Mouse (Mus musculus) embryo, embryonic 10 days (tissue): ENCODE data around the gene Vinac1.

Experiments used
- DNase-seq: peaks from one replicate; pipeline ENCODE4 v3.0.0-alpha.2; 2015; ENCODE audit warnings: low spot score

Gene Vinac1

DNA sequence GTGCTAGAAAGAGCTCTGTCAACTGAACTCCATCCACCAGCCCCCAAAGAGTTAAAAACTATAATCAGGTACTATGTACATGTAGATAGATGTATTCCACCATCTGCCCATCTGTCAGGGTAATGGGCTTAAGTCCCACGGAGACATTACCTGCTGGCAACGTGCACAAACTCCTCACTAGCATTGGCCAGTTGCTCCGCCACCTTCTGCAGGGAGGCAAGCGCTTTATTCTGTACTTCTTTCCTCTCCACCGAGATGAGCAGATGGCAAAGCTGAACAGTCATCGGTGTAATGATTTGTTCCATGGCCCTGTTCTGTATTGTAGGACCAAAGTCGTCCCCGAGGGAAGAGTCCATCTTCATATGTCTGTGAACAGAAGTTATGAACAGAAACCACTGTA is at the start of gene Vinac1:
TSS of gene Vinac1 (minus strand) at position 362 of the 400 bp plus-strand sequence.
- DNase-seq, result no peak

DNA sequence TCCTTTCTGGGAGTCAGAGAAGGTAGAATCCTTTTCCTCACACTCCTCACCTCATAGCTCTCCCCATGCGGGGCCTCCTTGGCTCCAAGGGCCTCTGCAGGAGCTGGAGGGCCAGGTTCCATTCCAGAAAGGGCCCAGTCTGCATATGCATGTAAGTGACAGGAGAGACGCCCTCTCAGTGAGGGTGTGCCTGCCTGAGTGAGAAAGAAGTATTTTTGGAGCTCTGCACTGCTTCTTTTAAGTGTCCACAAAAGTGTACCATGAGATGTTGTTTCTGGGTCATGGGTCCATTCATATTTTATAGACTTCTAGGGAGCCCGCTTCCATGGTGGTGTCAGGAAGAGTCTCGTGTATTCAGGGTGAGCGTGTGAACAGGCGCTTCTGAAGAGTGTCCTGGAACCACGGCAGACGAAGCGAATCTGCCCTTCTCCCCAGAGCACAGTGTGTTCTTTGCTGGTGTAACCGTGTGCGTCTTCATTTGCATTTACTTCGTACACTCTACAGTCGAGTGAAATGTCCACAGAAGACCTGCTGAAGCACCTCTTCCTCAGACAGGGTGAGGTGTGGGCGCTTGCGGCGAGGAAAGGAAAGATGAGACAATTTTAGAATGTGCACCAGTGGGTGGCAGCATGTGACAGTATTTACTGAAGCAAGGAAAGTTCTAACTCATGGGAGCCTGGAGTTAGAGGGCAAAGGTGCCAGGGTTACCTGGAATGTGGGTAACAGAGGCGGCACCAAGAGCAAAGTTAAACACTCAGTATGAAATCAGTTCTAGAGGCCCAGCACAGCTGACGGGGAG is 46.2 kb upstream of the Vinac1 start:
- no peak for DNase-seq

DNA sequence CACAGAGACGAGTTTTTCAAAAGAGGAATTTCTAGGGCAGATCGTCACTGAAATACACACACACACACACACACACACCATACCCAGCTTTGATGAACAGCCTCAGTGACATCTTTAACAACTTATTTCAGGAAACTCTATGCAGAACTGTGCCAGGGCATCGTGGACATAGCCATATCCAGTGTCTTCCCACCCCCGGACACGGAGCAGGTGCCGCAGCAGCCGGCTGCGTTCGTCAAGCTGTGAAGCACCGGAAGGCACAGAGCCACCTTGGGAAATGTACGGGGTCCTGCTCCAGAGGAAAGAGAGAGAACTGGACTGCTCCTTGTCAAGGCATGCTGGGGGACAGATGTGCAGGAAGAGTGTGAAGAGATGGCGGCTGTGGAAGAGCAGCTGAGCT is 44.8 kb upstream of the Vinac1 start:
- DNase-seq, result no peak

DNA sequence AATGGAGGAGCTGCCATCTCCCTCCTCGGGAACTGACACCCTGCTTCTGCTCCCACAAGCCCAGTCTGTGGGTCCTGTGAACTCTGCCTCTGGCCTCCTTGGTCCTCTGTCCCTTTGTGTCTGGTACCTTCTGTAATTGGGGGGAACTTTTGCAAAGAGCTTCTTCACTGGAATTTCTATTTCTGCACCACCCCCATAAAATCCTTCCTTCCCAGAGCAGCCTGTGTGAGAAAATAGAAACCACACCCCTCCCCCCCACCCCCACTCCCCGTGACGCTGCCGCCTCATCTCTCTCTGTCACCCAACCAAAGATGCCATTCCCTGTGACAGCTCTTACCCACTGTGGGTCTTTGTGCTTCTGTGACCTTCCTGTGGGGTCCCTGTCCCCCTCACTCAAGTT is 42.4 kb upstream of the Vinac1 start:
- DNase-seq, result no peak

DNA sequence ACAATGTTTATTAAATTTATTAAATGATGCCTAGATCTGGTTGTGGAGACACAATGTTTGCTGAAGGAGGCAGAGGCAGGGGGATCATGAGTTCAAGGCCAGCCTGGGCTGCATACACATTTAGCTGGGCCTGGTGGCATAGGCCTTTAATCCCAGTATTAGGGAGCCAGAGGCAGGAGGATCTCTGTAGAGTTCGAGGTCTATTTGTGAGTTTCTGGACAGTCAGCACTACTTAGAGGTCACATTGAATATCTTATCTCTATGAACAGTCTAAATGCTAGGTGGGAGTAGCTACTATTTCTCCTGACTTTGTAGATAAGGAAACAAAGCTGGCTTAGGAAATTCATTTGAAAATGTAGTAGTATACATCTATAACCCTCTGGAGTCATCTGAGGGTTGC is 39.5 kb upstream of the Vinac1 start:
- DNase-seq, result no peak

DNA sequence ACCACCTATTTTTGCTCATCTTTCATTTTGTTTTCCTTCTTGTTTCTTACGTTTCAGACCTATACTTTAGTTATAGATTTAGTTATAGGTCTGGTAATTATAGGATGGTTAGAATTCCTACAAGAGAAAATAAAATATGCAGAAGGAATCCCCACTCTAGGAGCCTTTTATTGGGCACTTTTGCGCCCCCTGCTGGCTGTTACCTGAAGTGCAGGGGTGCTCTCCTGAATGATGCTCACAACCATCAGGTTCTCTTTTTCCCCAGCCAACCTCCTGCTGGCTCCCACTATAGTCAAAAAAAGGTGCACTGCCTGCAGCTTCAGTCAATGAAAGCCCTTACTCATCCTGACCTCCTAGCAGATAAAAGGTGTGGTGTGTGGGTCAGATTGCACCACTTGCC is 37.0 kb upstream of the Vinac1 start:
- DNase-seq, result peak; percentile 38

DNA sequence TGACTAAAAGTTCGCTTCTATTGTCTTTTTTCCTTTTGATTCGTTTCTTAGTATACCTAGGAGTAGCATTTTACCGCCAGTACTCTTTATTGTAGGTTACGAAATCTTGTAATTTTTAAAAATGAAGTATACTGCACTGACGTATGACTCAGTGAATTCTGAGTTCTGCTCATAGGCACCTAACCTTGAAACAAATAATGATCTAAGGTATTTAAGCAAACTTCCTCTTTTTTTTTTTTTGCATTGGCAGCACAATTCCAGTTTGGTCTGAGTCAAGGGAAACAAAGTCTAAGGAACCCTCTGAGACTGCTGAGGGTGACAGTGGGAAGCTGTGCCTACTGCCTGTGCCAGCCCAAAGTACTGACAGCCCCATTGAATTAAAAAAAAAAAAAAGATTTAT is 35.5 kb upstream of the Vinac1 start:
- DNase-seq, result no peak

DNA sequence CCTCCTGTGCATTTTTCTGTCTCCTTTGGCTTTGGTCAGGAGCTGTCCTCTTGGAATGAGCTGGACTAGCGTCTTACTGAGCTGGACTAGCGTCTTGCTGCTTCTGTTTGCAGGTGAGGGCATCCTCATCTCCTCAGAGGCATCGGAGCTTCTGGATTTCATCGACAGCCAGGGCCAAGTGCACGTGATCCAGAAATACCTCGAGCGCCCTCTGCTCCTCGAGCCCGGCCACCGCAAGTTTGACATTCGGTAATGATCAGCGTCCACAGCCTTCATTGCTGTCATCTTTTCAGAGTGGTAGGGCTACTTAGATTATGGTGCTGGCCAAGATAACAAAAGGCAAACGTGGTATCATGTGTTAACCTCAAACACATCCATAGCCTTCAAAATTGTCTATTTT is 33.1 kb upstream of the Vinac1 start:
- DNase-seq, result no peak

DNA sequence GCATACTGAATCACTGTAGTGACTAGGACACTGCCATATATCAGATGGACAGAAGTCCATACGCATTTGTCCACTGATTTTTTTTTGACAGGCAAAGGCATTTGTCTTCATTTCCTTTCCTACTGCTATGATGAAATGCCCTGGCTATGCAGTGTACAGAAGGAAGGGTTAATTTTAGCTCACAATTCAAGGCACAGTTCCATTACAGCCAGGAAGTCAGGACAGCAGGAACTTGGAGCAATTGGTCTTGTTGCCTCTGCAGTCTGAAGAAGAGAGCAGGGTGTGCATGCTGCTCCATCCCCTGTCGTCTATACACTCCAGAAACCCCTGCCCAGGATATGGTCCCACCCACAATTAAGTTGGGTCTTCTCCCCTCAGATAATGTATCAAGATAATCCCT is 31.2 kb upstream of the Vinac1 start:
- DNase-seq, result no peak

DNA sequence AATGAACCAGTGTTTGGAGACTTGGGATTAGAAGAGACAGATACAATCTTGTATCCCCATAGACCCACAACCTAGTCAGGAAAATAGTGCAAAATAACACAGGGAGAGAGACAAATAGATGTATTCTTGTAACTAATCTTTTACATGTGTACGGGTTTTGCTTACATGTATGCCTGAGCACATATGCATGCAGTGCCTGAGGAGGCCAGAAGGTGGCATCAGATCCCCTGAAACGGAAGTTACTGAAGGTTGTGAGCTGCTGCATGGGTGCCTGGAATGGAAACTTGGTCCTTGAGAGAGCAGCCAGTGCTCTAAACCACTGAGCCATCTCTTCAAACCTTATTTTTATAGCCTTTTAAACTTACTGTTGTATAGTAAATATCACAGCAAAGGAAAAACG is 30.3 kb upstream of the Vinac1 start:
- peak; percentile 45 for DNase-seq

DNA sequence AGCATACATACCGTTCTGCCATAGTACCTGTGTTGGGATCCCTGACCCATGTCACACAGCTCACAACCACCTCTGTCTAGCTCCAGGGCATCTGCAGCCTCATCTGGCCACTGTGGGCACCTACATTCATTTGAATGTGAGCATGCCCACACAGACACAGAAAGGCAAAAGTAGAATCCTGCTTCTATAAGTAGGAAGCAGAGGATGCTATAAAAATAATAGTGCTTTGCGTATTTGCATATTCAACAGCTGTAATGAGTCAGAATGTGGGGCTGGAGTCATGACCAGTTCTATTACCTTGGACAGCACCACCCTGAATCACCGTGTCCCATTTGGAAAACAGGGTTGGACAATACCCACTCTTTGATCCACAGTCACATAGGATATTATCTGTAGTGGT is 22.3 kb upstream of the Vinac1 start:
- DNase-seq, result no peak

DNA sequence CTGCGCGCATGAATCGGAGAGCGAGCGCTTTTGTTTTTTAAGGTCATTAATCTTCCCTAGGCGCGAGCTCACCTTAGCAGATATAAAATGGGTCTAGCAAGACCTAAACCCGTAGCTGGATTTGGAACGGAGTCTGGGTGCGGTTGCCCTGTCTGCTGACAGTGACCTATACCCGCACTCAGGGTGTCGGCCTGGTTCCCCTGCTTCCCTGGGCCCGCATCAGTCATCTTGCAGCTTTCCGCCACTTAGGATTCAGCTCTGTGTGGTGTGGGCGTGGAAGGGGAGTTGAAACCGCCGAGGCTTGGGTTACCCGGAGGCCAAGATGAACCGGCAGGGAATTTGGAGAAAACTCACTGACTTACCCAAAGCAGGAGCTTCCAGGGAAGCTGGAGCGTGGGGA is 18.4 kb upstream of the Vinac1 start:
- DNase-seq, result peak; percentile 76

DNA sequence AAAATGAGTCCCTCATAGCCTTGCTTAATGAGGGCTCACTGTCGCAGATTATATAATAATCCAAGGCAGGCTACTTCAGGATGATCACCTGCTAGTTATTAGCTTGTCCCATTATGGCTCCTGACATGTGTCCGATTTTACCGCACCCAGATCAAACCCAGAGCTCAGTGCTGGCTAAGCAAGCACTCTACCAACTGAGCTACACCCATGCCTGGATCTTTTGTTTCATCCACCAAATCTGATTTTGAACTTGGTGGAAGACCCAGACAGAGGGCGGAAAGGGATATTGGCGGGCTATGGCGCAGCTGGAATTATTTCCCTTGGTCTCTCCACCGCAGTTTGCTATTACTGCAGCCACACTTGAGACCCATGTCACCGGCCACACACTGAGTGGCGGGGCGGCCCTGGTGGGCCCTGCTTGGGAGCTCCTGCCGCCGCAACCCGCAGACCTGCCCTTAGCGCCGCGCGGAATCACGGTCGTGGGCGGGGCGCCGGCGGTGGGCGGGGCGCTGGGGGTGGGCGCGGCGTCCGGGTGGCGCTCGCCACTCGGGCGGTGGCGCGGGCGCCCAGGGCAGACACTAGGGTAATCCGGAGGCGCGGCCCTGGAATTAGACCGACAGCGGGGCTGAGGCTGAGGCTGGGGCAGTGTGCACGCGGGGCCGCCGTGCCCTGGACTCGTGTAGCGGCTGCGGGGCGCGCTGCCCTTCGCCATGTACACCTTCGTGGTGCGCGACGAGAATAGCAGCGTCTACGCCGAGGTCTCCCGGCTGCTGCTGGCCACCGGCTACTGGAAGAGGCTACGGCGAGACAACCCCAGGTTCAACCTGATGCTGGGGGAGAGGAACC is 17.7 kb upstream of the Vinac1 start, which contains the start of gene Ttl:
TSS of gene Ttl (plus strand) at position 506 of the 846 bp plus-strand sequence.
- peak; percentile 77 for DNase-seq

DNA sequence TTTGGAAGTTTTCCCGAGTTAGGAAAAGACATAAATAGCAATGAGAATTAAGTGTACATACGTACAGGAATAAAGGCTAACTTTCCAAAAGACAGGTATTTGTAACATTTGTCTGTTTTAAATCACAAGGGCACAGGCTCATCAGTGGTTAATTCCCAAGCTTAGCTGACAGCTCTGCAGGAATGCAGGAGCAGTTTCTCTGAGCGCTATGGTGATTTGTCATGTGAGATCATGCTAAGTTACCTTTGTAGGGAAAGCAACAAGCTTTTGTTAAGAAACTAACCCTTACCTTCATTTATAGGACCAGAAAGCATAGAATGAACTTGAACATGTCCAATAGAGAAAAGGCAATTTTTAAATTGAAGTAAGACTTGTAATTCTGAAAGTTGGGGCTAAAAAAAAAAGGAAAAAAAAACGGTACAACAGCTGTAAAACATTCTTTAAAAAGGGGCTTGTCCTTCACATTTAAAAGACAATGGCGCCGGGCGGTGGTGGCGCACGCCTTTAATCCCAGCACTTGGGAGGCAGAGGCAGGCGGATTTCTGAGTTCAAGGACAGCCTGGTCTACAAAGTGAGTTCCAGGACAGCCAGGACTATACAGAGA is 13.6 kb upstream of the Vinac1 start:
- peak; percentile 9 for DNase-seq

DNA sequence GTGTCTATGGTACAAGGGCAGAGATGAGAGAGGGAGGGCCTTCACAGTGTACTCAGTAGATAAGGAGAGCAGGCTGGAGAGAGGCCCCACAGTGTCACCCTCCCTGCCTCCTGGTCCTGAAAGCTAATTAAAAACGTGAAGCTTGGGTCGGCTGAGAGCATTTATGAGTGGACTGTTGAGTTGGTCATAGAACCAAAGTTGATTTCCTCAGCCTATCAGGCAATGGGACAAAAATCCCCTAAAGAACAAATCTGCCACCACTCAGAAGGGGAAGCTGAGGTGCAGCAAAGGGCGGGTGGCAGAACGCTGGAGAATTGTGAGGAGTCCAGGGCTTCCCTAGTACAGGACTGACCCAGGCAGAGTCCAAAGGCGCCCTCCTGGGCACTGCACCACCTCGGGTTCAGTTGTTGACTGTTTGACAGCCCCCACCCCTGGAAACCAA is 10.0 kb upstream of the Vinac1 start:
- no peak for DNase-seq

DNA sequence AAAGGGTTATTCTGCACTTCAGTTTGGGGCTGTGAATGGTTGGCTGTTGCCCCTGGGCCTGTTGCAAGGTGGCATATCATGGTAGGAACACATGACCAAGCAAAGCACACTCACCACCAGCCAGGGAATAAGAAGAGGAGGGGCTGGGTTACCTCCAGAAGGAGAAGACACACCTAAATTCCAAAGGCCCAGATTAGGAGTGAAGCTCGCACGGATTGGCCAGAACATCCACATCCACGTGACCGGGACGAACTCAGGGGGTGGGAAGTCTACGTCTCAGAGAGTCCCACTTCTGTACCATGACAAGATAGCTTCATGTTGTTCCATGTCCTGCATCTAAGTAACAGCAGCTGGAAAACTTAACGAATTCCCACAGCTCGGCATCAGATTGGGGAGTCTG is 9.3 kb upstream of the Vinac1 start:
- DNase-seq, result no peak

DNA sequence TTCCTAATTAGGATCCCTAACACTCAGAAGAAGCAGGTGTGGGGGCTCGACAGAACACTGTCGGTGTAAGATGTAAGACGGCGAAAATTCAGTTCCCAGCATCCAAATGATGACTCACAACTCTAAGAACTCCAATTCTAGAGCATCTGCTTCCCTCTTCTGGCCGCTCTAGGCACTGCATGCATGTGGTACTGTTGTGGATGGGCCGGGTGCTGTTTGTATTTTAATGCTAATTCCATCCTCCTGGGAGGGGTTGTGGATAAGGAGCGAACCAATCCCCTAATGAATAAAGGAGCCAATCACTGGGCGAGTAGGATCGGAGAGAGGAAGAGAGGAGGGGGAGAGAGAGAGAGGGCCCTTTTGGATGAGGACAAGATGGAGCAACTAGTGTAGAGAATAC is 8.6 kb upstream of the Vinac1 start:
- peak; percentile 25 for DNase-seq

DNA sequence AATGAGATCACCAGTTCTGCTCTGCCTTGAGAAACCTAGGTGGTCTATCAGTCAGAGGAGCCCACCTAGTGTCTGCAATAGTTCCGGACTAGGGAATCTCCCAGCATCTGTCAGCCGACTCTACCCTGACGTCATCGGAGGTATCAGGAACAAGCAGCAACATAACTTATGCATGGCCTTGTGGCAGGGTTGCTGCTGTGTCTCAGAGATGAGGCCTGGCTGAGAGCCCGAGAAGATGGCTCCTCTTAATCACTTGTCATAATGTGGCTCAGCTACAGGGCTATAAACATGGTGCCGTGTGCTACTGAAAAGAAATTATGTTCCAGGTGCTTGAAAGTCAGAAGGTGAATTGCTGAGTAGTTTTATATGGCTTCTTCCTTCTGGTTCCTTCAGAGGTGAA is 7.8 kb upstream of the Vinac1 start:
- no peak for DNase-seq

DNA sequence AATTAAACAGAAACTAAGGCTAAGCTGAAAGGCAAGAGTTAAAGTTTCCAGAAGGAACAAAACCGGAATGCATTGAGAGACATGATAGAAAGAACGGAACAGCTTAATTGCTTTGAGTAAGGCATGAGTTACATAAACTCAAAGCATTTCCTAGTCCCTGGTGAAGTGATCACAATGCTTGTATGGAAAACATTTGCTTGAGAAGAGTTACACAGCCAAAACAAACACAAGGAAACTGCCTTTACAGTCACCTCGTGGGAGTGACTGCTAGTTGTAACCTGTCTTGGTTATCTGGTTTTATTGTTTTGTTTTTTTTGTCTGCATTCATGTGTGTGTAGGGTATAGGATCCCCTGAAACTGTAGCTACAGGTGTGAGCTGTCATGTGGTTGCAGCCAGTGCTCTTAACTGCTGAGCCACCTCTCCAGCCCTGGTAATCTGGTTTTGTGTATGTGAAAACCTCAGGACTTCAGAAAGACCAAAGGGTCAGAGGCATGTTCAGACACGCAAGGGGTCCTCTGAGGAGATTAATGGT is 4.5 kb upstream of the Vinac1 start:
- DNase-seq, result no peak

DNA sequence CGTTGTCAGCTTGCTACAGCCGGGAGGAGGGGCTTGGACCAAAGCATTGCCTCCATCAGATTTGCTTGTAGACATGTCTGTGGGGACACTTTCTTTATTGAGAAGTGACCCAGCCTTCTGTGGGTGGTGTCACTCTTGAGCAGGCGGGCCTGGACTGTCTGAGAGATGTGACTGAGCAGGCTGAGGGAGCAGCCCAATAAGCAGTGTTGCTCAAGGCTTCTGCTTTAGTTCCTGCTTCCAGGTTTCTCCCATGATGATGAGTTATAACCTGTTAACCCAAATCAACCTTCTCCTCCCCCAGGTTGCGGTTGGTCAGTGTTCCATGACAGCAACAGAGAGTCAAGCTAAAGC is 1.2 kb downstream of the Vinac1 start:
- DNase-seq, result no peak

DNA sequence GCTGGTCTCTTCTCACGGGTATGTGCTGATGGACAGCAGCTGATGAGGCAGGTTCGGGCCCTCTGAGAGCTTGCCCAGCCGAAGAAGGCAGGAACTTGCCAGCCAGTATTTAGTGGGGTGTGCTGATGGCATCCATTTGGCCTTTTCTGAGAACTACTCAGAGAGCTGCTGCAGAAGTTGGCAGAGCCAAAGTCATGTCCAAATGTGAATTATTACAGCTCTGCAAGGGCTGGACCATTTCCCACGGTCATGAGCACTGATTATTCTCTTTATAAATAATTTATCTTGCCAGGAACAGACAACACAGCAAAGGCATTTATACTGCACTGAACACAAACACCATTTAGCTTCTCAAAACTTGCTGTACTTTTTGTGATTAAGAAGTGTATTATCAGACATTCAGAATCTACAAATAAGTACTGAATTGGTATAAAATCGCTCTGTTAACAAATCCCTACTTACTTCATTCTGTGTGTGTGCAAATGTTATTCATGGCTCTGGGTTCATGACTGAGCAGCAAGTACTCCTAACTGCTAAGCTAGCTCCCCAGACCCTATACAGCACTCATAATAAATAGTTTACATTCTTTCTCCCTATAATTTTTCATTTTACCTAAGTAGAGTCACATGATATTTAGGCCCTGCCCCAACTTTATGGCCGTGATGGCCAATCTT is 1.7 kb downstream of the Vinac1 start:
- DNase-seq, result no peak

DNA sequence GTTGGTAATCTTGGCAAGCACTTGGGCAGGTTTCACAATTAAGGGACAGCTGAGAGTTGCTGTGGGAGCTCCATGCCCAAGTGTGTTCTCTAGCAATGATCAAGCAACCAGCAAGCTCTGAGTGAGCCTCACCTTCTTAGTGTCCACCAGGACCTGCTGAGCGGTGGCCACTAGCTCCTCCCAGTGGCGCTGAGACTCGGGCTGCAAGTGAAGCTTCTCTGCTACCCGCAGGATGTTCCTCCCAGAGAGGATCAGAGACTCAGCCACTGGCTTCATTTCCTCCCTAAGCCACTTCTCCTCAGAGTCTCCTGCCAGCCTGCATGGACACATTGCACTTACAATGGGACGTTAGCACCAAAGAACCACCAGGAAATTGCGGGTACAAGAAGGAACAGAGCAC is 7.4 kb downstream of the Vinac1 start:
- DNase-seq, result peak; percentile 24
